Mouse (Mus musculus): Measurements from ENCODE around the gene Zpld1.

The Zpld1 gene

GRCm38 (mm10) chr16:55185370-55185769, 112.4 kb downstream of the Zpld1 start:
- H3K36me3 ChIP-seq (ENCODE audit: control insufficient read depth, insufficient read depth, low read length, poor library complexity, severe bottlenecking) = no peaks in the 10 kb centered on the region
- H3K27me3 ChIP-seq (ENCODE audit: control insufficient read depth, insufficient read depth, low read length, poor library complexity, severe bottlenecking) = no peaks in the 10 kb centered on the region
- no peak for DNase-seq (ENCODE audit: low read depth, low spot score)

Data from splenic B cell, adult 2 months (primary cell).